Mouse (Mus musculus) embryonic facial prominence, embryonic 15.5 days (tissue): ENCODE data around the gene Sept6. TPM values are rescaled to one million over a fixed set of nuclear protein-coding genes. Genes with fewer than 3 reads are reported as not detected.
"Not testable (repeated sequence)": the region's sequence is repeated elsewhere in the genome, so short reads cannot be mapped to it uniquely, and the experiment has no call there.

ENCODE experiments used
- ATAC-seq: fragments of 200-750 bp; cut with Nextera tagmentation; 2 replicates; pipeline ENCODE4 v1.8.0; 2017; ENCODE audit warnings: low read depth, moderate TSS enrichment; ENCODE audit not compliant: insufficient number of reproducible peaks, low FRiP score, low TSS enrichment
- H3K27ac ChIP-seq: fragments of 300-500 bp; sonication (generic); replicated peaks from 2 replicates; pipeline ENCODE4 v1.5.1; 2015; ENCODE audit warnings: mild to moderate bottlenecking, inconsistent platforms
- H3K27me3 ChIP-seq: fragments of 300-500 bp; sonication (generic); 2 replicates; pipeline ENCODE4 v1.6.1; 2015; ENCODE audit warnings: inconsistent platforms
- H3K36me3 ChIP-seq: fragments of 300-500 bp; sonication (generic); 2 replicates; pipeline ENCODE4 v1.6.1; 2015; ENCODE audit warnings: mild to moderate bottlenecking, inconsistent platforms
- H3K4me1 ChIP-seq: fragments of 300-500 bp; sonication (generic); 2 replicates; pipeline ENCODE4 v1.6.1; 2015; ENCODE audit warnings: inconsistent platforms
- H3K4me2 ChIP-seq: fragments of 300-500 bp; sonication (generic); replicated peaks from 2 replicates; pipeline ENCODE4 v1.6.1; 2015; ENCODE audit warnings: mild to moderate bottlenecking, inconsistent platforms
- H3K4me3 ChIP-seq: fragments of 300-500 bp; sonication (generic); replicated peaks from 2 replicates; pipeline ENCODE4 v1.5.1; 2015; ENCODE audit warnings: mild to moderate bottlenecking, inconsistent platforms
- H3K9ac ChIP-seq: fragments of 300-500 bp; sonication (generic); 2 replicates; pipeline ENCODE4 v1.6.1; 2015; ENCODE audit warnings: inconsistent platforms
- H3K9me3 ChIP-seq: fragments of 300-500 bp; sonication (generic); replicated peaks from 2 replicates; pipeline ENCODE4 v1.6.1; 2016; ENCODE audit warnings: inconsistent platforms
- WGBS: fragments of 180-500 bp; shearing (Covaris S2); methylation state at CpG from one replicate; pipeline ENCODE4 v1.1.7; 2015; 5-methylcytosine and 5-hydroxymethylcytosine counted together
- polyA plus RNA-seq: library from polyadenylated mRNA; unstranded; fragments of >200 nt; fragmentation: Nextera tagmentation; extraction: Ambion mirVana; gene quantifications from 2 replicates; pipeline ENCODE4 v1.2.1, GENCODE M21; 2015

Gene Sept6
- polyA plus RNA-seq, 1 experiment from 2014 or later, result 24.0 TPM

- Histone ChIP-seq H3K27me3 (no peaks in the 10 kb centered on the region), H3K4me3 (peak overlapping the region; percentile 53), H3K36me3 (no peaks in the 10 kb centered on the region), H3K9me3 (no peaks in the 10 kb centered on the region), H3K4me1 (peaks cover 5% of the 10 kb centered on the region; the same call in 1 of the 2 replicates), H3K9ac (peak overlapping the region; percentile 23), H3K4me2 (peak overlapping the region; percentile 65), H3K27ac (peak overlapping the region; percentile 59)
- ATAC-seq, result peak; percentile 85
- 21% methylated on average over 30 of the region's 32 CpGs for whole genome bisulfite sequencing
Observed at GRCm38 (mm10) chrX:36903115-36903768, 88.4 kb downstream of the Sept6 start.

- H3K4me1 ChIP-seq, result peaks cover 5% of the 10 kb centered on the region; the same call in 1 of the 2 replicates
- ATAC-seq, result peak; percentile 83
- peak within 1 kb of the TSS; percentile 23 for H3K9ac ChIP-seq
- H3K4me3 ChIP-seq, result peak within 1 kb of the TSS; percentile 53
- peak within 1 kb of the TSS; percentile 65 for H3K4me2 ChIP-seq
- H3K27ac ChIP-seq, result peak within 1 kb of the TSS; percentile 59
- no peaks in the 10 kb centered on the region for H3K27me3 ChIP-seq
- no peaks in the 10 kb centered on the region for H3K36me3 ChIP-seq
- H3K9me3 ChIP-seq, result no peaks in the 10 kb centered on the region
- 17% methylated on average over 34 of the region's 47 CpGs for WGBS
Observed at GRCm38 (mm10) chrX:36902321-36903114, 89.1 kb downstream of the Sept6 start, which contains the start of gene Nkrf. Nkrf (minus strand) TSS chrX:36902899.

DNA sequence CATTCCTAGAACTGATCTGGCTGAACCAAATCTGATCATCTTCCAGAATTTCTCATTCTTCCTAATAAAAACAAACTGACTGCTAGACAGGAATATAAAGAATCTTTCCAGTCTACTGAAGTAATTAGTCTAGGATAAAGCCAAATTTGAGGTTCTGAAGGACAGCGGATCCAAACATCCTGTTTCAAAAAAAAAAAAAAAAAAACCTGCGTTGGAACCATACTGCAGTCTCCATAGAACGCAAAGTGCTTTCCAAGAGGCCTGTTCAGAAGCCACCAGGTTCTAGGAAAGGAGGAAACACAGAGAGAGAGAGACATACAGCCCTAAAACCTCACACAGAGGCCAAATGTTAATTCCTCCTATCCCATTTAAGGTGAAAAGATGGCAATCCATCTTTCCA is 89.9 kb downstream of the Sept6 start:
- H3K27ac ChIP-seq, result no peak overlapping the region
- 40% methylated on average over 3 of the region's 3 CpGs for WGBS
- H3K4me3 ChIP-seq, result peak overlapping the region; percentile 53; the same call in 1 of the 2 replicates
- no peaks in the 10 kb centered on the region for H3K9me3 ChIP-seq
- no peak overlapping the region for H3K9ac ChIP-seq
- peak overlapping the region; percentile 65 for H3K4me2 ChIP-seq
- no peaks in the 10 kb centered on the region for H3K27me3 ChIP-seq
- peaks cover 5% of the 10 kb centered on the region; the same call in 1 of the 2 replicates for H3K4me1 ChIP-seq
- no peak for ATAC-seq
- H3K36me3 ChIP-seq, result no peaks in the 10 kb centered on the region

DNA sequence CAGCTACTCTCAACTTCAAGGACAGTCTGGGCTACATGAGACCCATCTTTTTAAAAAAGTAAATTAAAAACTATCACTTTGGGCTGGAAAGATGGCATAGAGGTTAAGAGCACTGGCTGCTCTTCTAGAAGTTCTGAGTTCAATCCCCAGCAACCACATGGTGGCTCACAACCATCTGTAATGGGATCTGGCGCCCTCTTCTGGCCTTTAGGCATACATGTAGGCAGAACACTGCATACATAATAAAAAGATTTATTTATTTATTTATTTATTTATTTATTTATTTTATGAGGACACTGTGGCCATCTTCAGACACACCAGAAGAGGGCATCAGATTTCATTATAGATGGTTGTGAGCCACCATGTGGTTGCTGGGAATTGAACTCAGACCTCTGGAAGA is 92.7 kb downstream of the Sept6 start:
- not testable (repeated sequence) for ATAC-seq, H3K9ac ChIP-seq, H3K27me3 ChIP-seq, H3K4me1 ChIP-seq, H3K9me3 ChIP-seq, H3K36me3 ChIP-seq, H3K27ac ChIP-seq, H3K4me2 ChIP-seq, H3K4me3 ChIP-seq
- 33% methylated on average over 1 of the region's 1 CpGs for WGBS

GRCm38 (mm10) chrX:36884719-36885118 is 106.9 kb downstream of the Sept6 start:
- Histone ChIP-seq H3K27me3 (no peaks in the 10 kb centered on the region), H3K36me3 (peaks cover 5% of the 10 kb centered on the region; the same call in 1 of the 2 replicates), H3K27ac (no peak overlapping the region), H3K9me3 (no peaks in the 10 kb centered on the region), H3K4me3 (no peak overlapping the region), H3K4me1 (no peaks in the 10 kb centered on the region), H3K4me2 (no peak overlapping the region), H3K9ac (no peak overlapping the region)
- 73% methylated on average over 1 of the region's 1 CpGs for WGBS
- no peak for ATAC-seq

DNA sequence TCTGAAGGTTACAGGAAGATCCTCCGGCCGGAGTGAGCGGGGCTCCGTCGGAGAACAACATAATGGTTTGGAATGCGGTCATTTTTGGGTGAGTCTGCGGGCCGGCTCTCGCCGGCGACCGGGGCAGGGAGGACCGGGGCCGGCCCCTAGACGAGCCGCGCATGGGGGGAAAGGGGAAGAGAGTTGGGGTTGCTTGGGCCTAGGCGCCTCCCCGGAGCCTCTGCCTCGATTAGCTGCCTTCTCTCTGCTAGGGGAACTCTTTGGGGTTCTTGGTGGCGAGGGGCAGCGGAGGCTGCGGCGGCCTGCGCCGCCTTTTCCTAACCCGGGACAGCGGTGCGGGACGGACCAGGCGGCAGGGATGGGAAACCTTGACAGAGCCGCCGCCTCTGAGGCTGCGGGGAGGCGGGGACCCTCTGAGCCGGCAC is 116.9 kb downstream of the Sept6 start:
- Histone ChIP-seq H3K36me3 (no peaks in the 10 kb centered on the region), H3K27ac (peak overlapping the region; percentile 80), H3K9me3 (no peaks in the 10 kb centered on the region), H3K27me3 (no peaks in the 10 kb centered on the region), H3K4me2 (peak overlapping the region; percentile 49), H3K9ac (peak overlapping the region; percentile 62), H3K4me3 (peak overlapping the region; percentile 62), H3K4me1 (no peaks in the 10 kb centered on the region)
- ATAC-seq, result no peak
- 9% methylated on average over 36 of the region's 36 CpGs for WGBS

DNA sequence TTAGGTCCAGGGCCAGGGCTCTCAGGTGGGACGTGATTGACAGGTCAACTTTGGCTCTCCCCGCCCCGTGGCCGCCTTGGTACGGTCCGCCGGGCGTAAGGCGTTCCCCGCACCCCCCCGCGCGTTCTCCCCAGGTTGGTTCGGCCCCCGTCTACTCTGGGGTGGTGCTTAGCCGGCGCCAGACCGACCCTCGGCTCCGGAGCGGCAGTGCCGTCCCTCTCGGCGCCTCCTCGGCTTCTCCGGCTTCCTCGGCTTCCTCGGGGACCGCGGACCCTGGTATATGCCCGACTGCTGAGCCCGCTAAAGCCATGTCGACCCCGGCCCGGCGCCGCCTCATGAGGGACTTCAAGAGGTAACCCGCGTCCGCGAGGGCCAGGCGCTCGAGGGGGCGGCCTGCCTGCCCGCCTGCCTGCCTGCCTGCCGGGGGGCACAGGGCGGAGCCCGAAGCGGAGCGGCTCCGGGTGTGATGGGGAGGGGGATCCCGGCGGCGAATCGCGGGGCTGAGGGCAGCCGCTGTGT is 117.4 kb downstream of the Sept6 start:
- Histone ChIP-seq H3K9ac (peak overlapping the region; percentile 62), H3K27ac (peak overlapping the region; percentile 80), H3K4me3 (peak overlapping the region; percentile 62), H3K36me3 (no peaks in the 10 kb centered on the region), H3K4me2 (peak overlapping the region; percentile 49), H3K27me3 (no peaks in the 10 kb centered on the region), H3K4me1 (no peaks in the 10 kb centered on the region), H3K9me3 (no peaks in the 10 kb centered on the region)
- peak; percentile 95 for ATAC-seq
- 17% methylated on average over 55 of the region's 57 CpGs for WGBS

DNA sequence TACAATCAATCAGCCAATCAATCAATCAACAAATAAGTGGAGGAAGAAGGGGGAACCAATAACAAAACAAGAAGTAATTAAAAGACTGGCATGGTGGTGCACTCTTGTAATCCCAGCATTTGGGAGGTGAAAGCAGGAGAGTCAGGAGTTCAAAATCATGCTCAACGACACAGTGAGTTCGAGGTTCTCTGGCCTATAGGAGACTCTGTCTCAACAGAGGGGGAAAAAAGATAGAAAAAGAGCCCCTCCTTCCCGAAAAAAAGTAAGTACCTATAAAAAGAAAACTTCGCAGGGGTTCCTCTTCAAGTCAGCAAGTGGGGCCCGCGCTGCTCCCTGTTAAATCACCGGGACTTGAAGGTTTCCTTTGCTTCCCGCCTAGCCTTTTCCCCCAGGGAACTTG is 117.8 kb downstream of the Sept6 start, which contains the start of the genes Ube2a and C330007P06Rik:
Gene Ube2a (plus strand): TSS at position 136 of the 400 bp plus-strand sequence.
Gene C330007P06Rik (minus strand): TSS at position 347 of the 400 bp plus-strand sequence.
- Histone ChIP-seq H3K9me3 (no peaks in the 10 kb centered on the region), H3K27me3 (no peaks in the 10 kb centered on the region), H3K36me3 (no peaks in the 10 kb centered on the region), H3K27ac (peak within 1 kb of the TSS; percentile 80), H3K4me3 (peak within 1 kb of the TSS; percentile 62), H3K9ac (peak within 1 kb of the TSS; percentile 62), H3K4me1 (no peaks in the 10 kb centered on the region), H3K4me2 (peak within 1 kb of the TSS; percentile 49)
- ATAC-seq, result no peak
- WGBS, result 7% methylated on average over 8 of the region's 8 CpGs

- Histone ChIP-seq H3K4me1 (no peaks in the 10 kb centered on the region), H3K4me3 (no peak overlapping the region), H3K27ac (no peak overlapping the region), H3K27me3 (no peaks in the 10 kb centered on the region), H3K9ac (no peak overlapping the region), H3K9me3 (no peaks in the 10 kb centered on the region), H3K36me3 (no peaks in the 10 kb centered on the region), H3K4me2 (no peak overlapping the region)
- no peak for ATAC-seq
- 75% methylated on average over 3 of the region's 3 CpGs for WGBS
Observed at GRCm38 (mm10) chrX:36870372-36870771, 121.2 kb downstream of the Sept6 start.

DNA sequence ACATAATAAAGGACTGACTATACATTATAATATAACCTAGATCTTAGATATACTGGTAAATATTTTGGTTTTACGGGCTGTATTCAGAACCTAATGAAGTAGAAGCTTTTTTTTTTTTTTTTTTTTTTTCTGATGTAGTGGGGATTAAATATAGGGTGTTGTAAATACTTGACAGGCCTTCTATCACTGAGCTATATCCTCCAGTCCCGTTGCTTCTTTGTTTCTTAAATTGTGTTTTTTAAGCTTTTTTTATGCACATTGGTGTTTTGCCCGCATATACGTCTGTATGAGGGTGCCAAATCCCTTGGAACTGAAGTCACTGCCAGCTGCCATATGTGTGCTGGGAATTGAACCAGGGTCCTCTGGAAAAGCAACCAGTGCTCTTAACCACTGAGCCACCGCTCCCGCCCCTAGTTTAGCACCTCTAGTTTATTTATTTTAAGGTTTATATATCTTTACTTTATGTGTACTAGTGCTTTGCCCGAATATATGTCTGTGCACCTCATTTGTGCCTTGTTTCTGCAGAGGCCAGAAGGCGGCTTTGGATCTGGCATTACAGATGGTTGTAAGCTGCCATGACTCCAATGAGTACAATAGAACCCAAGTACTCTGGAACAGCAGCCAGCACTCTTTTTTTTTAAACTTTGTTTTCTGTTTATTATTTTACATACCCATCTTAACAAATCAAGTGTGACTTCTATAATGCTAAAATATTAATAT is 126.8 kb downstream of the Sept6 start:
- H3K27me3 ChIP-seq, result no peaks in the 10 kb centered on the region
- peak overlapping the region; percentile 46 for H3K4me3 ChIP-seq
- ATAC-seq, result no peak
- no peaks in the 10 kb centered on the region for H3K36me3 ChIP-seq
- 0 out of 2 replicates have a peak, but pooled peaks cover 6% of the 10 kb centered on the region for H3K4me1 ChIP-seq
- no peaks in the 10 kb centered on the region for H3K9me3 ChIP-seq
- peak overlapping the region; percentile 31 for H3K4me2 ChIP-seq
- WGBS, result 46% methylated on average over 8 of the region's 8 CpGs
- no peak overlapping the region for H3K9ac ChIP-seq
- H3K27ac ChIP-seq, result no peak overlapping the region
